Mouse (Mus musculus) liver, postnatal 0 days (tissue): ENCODE data around the gene 4931406C07Rik.

ENCODE experiments used
- CTCF ChIP-seq: sonication (generic); IDR thresholded peaks from 2 replicates; pipeline ENCODE4 v1.5.1; 2016; ENCODE audit warnings: antibody characterized with exemption, low read depth
- EP300 ChIP-seq: IDR thresholded peaks from 2 replicates; pipeline ENCODE4 v1.6.1; 2016; ENCODE audit warnings: antibody characterized with exemption, low read depth, mild to moderate bottlenecking

- TF ChIP-seq CTCF (no peak), EP300 (no peak)
Observed at GRCm38 (mm10) chr9:15240863-15241595, 65.2 kb downstream of the 4931406C07Rik start.
